Mouse (Mus musculus) myocyte (in vitro differentiated cells): Measurements from ENCODE around the gene Klk11.

Experiments used
- CEBPB ChIP-seq: IDR thresholded peaks from 2 replicates; pipeline ENCODE4 v1.6.1; 2011; ENCODE audit warnings: mild to moderate bottlenecking, moderate library complexity; ENCODE audit not compliant: poor library complexity, insufficient read depth, severe bottlenecking
- E2F4 ChIP-seq: IDR thresholded peaks from one replicate; pipeline ENCODE4 v1.6.1; 2011; ENCODE audit warnings: mild to moderate bottlenecking, control low read depth, moderate library complexity; ENCODE audit not compliant: insufficient read depth
- MAX ChIP-seq: IDR thresholded peaks from one replicate; pipeline ENCODE4 v1.6.1; 2011; ENCODE audit warnings: low read depth, mild to moderate bottlenecking, control low read depth
- MYOD1 ChIP-seq, 3 experiments: IDR thresholded peaks; one replicate each; pipeline ENCODE4 v1.6.1; 2011; ENCODE audit warnings: control low read depth in 2 of 3, low read depth in 2 of 3, mild to moderate bottlenecking in 2 of 3, moderate library complexity in 1 of 3; ENCODE audit not compliant: insufficient read length in 2 of 3, control insufficient read depth in 1 of 3
- MYOG ChIP-seq, 3 experiments: IDR thresholded peaks; one replicate each; pipeline ENCODE4 v1.6.1; 2011; ENCODE audit warnings: control low read depth in 2 of 3, low read depth in 2 of 3, mild to moderate bottlenecking in 2 of 3; ENCODE audit not compliant: insufficient read length in 2 of 3, control insufficient read depth in 1 of 3, insufficient read depth in 1 of 3
- POLR2A ChIP-seq: IDR thresholded peaks from one replicate; pipeline ENCODE4 v1.6.1; 2011; ENCODE audit warnings: low read depth, mild to moderate bottlenecking, control low read depth, moderate library complexity; ENCODE audit not compliant: insufficient read length
- POLR2AphosphoS2 ChIP-seq: IDR thresholded peaks from one replicate; pipeline ENCODE4 v1.6.1; 2011; ENCODE audit warnings: low read depth, control low read depth; ENCODE audit not compliant: insufficient read length
- REST ChIP-seq: IDR thresholded peaks from one replicate; pipeline ENCODE4 v1.6.1; 2011; ENCODE audit warnings: mild to moderate bottlenecking, control low read depth, moderate library complexity; ENCODE audit not compliant: insufficient read depth, insufficient read length
- SRF ChIP-seq: IDR thresholded peaks from one replicate; pipeline ENCODE4 v1.6.1; 2011; ENCODE audit warnings: low read depth; ENCODE audit not compliant: control insufficient read depth, insufficient read length
- TCF12 ChIP-seq: IDR thresholded peaks from one replicate; pipeline ENCODE4 v1.6.1; 2011; ENCODE audit warnings: mild to moderate bottlenecking, control low read depth; ENCODE audit not compliant: poor library complexity, insufficient read depth, severe bottlenecking
- TCF3 ChIP-seq: IDR thresholded peaks from one replicate; pipeline ENCODE4 v1.6.1; 2011; ENCODE audit warnings: low read depth, control low read depth; ENCODE audit not compliant: insufficient read length
- USF1 ChIP-seq: IDR thresholded peaks from one replicate; pipeline ENCODE4 v1.6.1; 2011; ENCODE audit warnings: low read depth, mild to moderate bottlenecking, control low read depth, moderate library complexity

GRCm38 (mm10) chr7:43770701-43771100, 3.7 kb upstream of the Klk11 start:
- TF ChIP-seq POLR2AphosphoS2 (no peak), CEBPB (no peak), E2F4 (no peak), TCF12 (no peak), MAX (no peak), TCF3 (no peak), POLR2A (no peak), MYOG (IDR thresholded peaks at IDR 0.05; ENCODE audit: control insufficient read depth in 1 of 3, insufficient read depth in 1 of 3, insufficient read length in 2 of 3, low read depth in 2 of 3) (no peak), REST (no peak), MYOD1 (IDR thresholded peaks at IDR 0.05; ENCODE audit: control insufficient read depth in 1 of 3, insufficient read length in 2 of 3, low read depth in 2 of 3) (no peak), USF1 (no peak), SRF (no peak)
